Mouse (Mus musculus): ENCODE measurements at regions not wholly inside any gene's neighbourhood (a gene's known extent, or its start where the extent isn't known, plus 50 kb on each side); places are given as distances from the start of the nearest gene placed in this dataset.

DNA sequence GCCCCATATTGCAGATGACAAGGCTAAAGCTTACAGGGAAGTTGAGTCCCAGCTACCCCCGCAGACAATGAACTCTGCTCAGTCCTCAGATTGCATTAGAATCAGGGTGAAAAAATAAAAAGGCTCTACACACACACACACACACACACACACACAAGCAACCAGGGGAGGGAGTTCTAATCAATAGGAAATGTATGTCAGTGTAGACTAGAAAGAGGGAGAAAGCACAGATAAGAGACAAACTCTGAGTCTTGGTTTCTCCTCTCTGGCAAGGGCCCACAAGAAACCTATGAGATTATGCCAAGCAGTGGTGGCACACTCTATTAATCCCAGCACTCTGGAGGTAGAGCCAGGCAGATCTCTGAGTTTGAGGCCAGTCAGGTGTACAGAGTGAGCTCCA is 135.8 kb downstream of the Rybp start:
- DNase-seq (ENCODE audit: low read depth, low spot score), result no peak
- Histone ChIP-seq H3K27ac (ENCODE audit: insufficient read depth, low read depth, low read length, poor library complexity, severe bottlenecking) (no peak overlapping the region), H3K9ac (ENCODE audit: insufficient read depth, low read depth, low read length, poor library complexity, severe bottlenecking) (no peak overlapping the region), H3K9me3 (ENCODE audit: control insufficient read depth, insufficient read depth, low read depth, low read length) (no peaks in the 10 kb centered on the region), H3K36me3 (ENCODE audit: control insufficient read depth, insufficient read depth, low read length, poor library complexity, severe bottlenecking) (no peaks in the 10 kb centered on the region), H3K4me3 (ENCODE audit: insufficient read depth in 1 of 2, low read depth in 1 of 2, low read length in 2 of 2, poor library complexity in 1 of 2, severe bottlenecking in 1 of 2) (no peak overlapping the region), H3K4me1 (ENCODE audit: control insufficient read depth in 2 of 2, insufficient read depth in 2 of 2, low read length in 2 of 2, poor library complexity in 1 of 2) (peaks cover 1 to 8% of the 10 kb centered on the region in 2 experiments; a peak in 1 of 4 replicates)
- in situ Hi-C loops (cut with MboI; ENCODE audit: low sequenced_read_pairs in 2 of 2, unreplicated experiment in 2 of 2), result no loop called here
- no peak for TF ChIP-seq ZC3H11A (IDR thresholded peaks at IDR 0.05; ENCODE audit: borderline replicate concordance, low read depth, low read length)
- TF ChIP-seq MAFK (IDR thresholded peaks at IDR 0.05; ENCODE audit: insufficient read depth, low read depth, low read length), result no peak
- no peak for TF ChIP-seq ZNF384 (IDR thresholded peaks at IDR 0.05; ENCODE audit: low read depth, low read length)
- TF ChIP-seq CHD2 (IDR thresholded peaks at IDR 0.05; ENCODE audit: low read depth, low read length), result no peak
- no peak for TF ChIP-seq HCFC1 (IDR thresholded peaks at IDR 0.05; ENCODE audit: borderline replicate concordance, insufficient read depth, low read length)

DNA sequence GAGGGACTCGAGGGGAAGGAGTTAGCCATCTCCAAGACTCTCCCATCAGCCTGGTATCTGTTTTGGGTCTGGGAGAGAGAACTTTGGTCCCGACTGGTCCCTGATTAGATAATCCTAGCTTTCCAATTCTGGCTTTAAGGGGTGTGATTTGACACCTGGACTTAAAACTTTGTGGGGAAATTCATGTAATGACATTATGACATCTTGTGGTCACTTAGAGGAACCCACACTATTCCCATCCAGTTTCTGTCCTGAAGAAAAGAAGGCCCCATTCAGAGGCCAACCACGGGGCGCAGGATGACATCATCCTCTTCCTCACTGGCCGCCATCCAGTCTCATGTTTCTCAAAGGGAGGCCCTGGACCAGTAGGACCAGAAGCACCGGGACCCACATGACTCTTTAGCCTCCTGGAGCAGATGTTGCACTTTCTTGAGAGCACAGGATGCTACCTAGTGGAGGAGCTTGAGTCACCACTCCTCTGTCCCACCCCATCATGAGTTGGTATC is 136.5 kb downstream of the Rybp start:
- in situ Hi-C loops (cut with MboI; ENCODE audit: low sequenced_read_pairs in 2 of 2, unreplicated experiment in 2 of 2), result no loop called here
- Histone ChIP-seq H3K36me3 (ENCODE audit: control insufficient read depth, insufficient read depth, low read length, poor library complexity, severe bottlenecking) (no peaks in the 10 kb centered on the region), H3K4me1 (ENCODE audit: control insufficient read depth in 2 of 2, insufficient read depth in 2 of 2, low read length in 2 of 2, poor library complexity in 1 of 2) (peaks cover 0 to 4% of the 10 kb centered on the region in 2 experiments; a peak in 1 of 4 replicates), H3K4me3 (ENCODE audit: insufficient read depth in 1 of 2, low read depth in 1 of 2, low read length in 2 of 2, poor library complexity in 1 of 2, severe bottlenecking in 1 of 2) (no peak overlapping the region), H3K9ac (ENCODE audit: insufficient read depth, low read depth, low read length, poor library complexity, severe bottlenecking) (no peak overlapping the region), H3K27ac (ENCODE audit: insufficient read depth, low read depth, low read length, poor library complexity, severe bottlenecking) (no peak overlapping the region), H3K9me3 (ENCODE audit: control insufficient read depth, insufficient read depth, low read depth, low read length) (no peaks in the 10 kb centered on the region)
- TF ChIP-seq HCFC1 (IDR thresholded peaks at IDR 0.05; ENCODE audit: borderline replicate concordance, insufficient read depth, low read length) (no peak), ZNF384 (IDR thresholded peaks at IDR 0.05; ENCODE audit: low read depth, low read length) (no peak), MAFK (IDR thresholded peaks at IDR 0.05; ENCODE audit: insufficient read depth, low read depth, low read length) (no peak), ZC3H11A (IDR thresholded peaks at IDR 0.05; ENCODE audit: borderline replicate concordance, low read depth, low read length) (no peak), CHD2 (IDR thresholded peaks at IDR 0.05; ENCODE audit: low read depth, low read length) (no peak)
- no peak for DNase-seq (ENCODE audit: low read depth, low spot score)

DNA sequence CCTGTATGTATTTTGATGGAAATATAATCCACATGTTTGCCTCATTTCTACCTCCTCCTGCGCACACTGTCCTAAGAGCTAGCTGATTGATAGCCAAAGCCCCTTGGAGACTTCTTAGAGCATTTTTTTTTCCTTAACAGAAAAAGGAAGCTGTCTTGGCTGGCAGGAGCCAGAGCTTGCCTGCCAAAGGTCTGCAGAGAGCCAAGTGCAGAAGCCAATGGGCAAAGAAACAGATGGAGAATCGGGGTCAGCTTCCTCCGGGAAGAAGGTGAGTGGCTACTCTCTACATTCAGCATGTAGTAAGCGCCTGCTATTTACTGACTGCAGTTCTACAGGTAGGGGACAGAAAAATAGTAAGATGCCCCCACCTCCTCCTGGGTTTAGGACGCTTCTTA is 137.8 kb downstream of the Rybp start:
- TF ChIP-seq MAFK (IDR thresholded peaks at IDR 0.05; ENCODE audit: insufficient read depth, low read depth, low read length) (no peak), HCFC1 (IDR thresholded peaks at IDR 0.05; ENCODE audit: borderline replicate concordance, insufficient read depth, low read length) (no peak), ZC3H11A (IDR thresholded peaks at IDR 0.05; ENCODE audit: borderline replicate concordance, low read depth, low read length) (no peak), ZNF384 (IDR thresholded peaks at IDR 0.05; ENCODE audit: low read depth, low read length) (no peak), CHD2 (IDR thresholded peaks at IDR 0.05; ENCODE audit: low read depth, low read length) (no peak)
- no peaks in the 10 kb centered on the region for H3K9me3 ChIP-seq (ENCODE audit: control insufficient read depth, insufficient read depth, low read depth, low read length)
- in situ Hi-C loops (cut with MboI; ENCODE audit: low sequenced_read_pairs in 2 of 2, unreplicated experiment in 2 of 2), result no loop called here

DNA sequence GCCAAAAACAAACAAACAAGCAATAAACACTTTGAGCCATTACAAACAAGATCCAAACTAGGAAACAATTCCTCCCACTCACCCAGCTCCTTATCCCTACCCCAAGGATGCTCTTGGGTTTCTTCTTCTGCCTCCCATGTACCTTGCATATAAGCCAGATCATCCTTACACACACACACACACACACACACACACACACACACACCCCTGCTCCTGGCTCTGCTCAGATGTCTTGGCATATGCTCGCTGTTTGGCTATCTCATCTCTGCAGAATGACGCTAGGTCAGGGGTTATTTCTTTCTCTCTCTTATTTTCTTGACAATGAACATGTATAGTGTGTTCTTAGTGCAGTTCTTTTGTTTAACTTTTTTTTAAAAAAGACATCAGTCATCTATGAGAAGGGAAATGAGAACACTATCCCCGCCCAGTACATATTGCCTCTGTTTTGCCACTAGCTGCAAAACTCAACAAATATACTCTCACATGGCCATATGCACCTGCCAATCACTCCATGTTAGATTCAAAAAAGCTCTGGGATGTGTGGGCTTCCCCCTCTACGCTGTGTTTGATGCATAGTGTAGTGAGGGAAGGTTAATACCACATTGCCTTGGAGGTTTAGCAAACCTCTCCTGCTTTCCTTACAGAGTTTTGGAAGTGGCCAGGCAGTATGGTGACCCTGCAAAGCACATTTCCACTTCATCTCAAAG is 138.4 kb downstream of the Rybp start:
- TF ChIP-seq CHD2 (IDR thresholded peaks at IDR 0.05; ENCODE audit: low read depth, low read length) (no peak), MAFK (IDR thresholded peaks at IDR 0.05; ENCODE audit: insufficient read depth, low read depth, low read length) (no peak), ZNF384 (IDR thresholded peaks at IDR 0.05; ENCODE audit: low read depth, low read length) (no peak), ZC3H11A (IDR thresholded peaks at IDR 0.05; ENCODE audit: borderline replicate concordance, low read depth, low read length) (no peak), HCFC1 (IDR thresholded peaks at IDR 0.05; ENCODE audit: borderline replicate concordance, insufficient read depth, low read length) (no peak)
- H3K4me1 ChIP-seq (ENCODE audit: control insufficient read depth in 2 of 2, insufficient read depth in 2 of 2, low read length in 2 of 2, poor library complexity in 1 of 2), result peaks cover 0 to 11% of the 10 kb centered on the region in 2 experiments; a peak in 1 of 4 replicates
- no peak overlapping the region for H3K4me3 ChIP-seq (ENCODE audit: insufficient read depth in 1 of 2, low read depth in 1 of 2, low read length in 2 of 2, poor library complexity in 1 of 2, severe bottlenecking in 1 of 2)
- no peaks in the 10 kb centered on the region for H3K36me3 ChIP-seq (ENCODE audit: control insufficient read depth, insufficient read depth, low read length, poor library complexity, severe bottlenecking)
- in situ Hi-C loops (cut with MboI; ENCODE audit: low sequenced_read_pairs in 2 of 2, unreplicated experiment in 2 of 2), result no loop called here
- H3K9ac ChIP-seq (ENCODE audit: insufficient read depth, low read depth, low read length, poor library complexity, severe bottlenecking), result no peak overlapping the region
- no peak for DNase-seq (ENCODE audit: low read depth, low spot score)
- no peak overlapping the region for H3K27ac ChIP-seq (ENCODE audit: insufficient read depth, low read depth, low read length, poor library complexity, severe bottlenecking)
- no peaks in the 10 kb centered on the region for H3K9me3 ChIP-seq (ENCODE audit: control insufficient read depth, insufficient read depth, low read depth, low read length)

More for the DNA sequence above, 137.8 kb downstream of the Rybp start:
- no peak for DNase-seq (ENCODE audit: low read depth, low spot score)
- Histone ChIP-seq H3K27ac (ENCODE audit: insufficient read depth, low read depth, low read length, poor library complexity, severe bottlenecking) (no peak overlapping the region), H3K4me1 (ENCODE audit: control insufficient read depth in 2 of 2, insufficient read depth in 2 of 2, low read length in 2 of 2, poor library complexity in 1 of 2) (peaks cover 0 to 7% of the 10 kb centered on the region in 2 experiments; a peak in 1 of 4 replicates), H3K36me3 (ENCODE audit: control insufficient read depth, insufficient read depth, low read length, poor library complexity, severe bottlenecking) (no peaks in the 10 kb centered on the region), H3K4me3 (ENCODE audit: insufficient read depth in 1 of 2, low read depth in 1 of 2, low read length in 2 of 2, poor library complexity in 1 of 2, severe bottlenecking in 1 of 2) (no peak overlapping the region), H3K9ac (ENCODE audit: insufficient read depth, low read depth, low read length, poor library complexity, severe bottlenecking) (no peak overlapping the region)
